Mouse (Mus musculus) ES-Bruce4 (cell line): ENCODE measurements around the gene Sstr4.

Experiments
- CTCF ChIP-seq: IDR thresholded peaks from one replicate; pipeline ENCODE4 v1.8.1; 2011; ENCODE audit warnings: low read depth, low read length
- POLR2A ChIP-seq: IDR thresholded peaks from one replicate; pipeline ENCODE4 v1.8.1; 2011; ENCODE audit warnings: low read length; ENCODE audit not compliant: insufficient read depth

DNA sequence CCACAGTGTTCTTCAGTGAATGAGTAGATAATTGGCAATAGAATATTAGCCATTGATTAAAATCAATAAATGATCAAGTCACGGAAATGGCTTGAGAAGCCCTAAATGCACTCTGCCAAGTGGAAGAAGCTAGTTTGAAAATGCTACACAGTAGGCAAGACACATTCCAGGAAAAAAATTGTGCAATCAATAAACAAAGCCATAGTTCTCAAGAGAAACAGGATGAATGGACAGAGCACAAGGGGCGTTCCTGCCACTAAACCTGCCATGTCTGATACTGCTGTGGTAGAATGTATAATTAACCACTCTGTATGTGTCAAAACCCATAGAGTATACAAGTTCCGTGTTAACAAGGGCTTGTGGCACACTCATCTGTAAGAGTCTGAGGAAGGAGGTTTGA lies 32.4 kb downstream of the Sstr4 start:
- TF ChIP-seq POLR2A (no peak), CTCF (no peak)
